Mouse (Mus musculus) liver, embryonic 14.5 days (tissue): ENCODE measurements around the gene B3gntl1.

Experiments
- CTCF ChIP-seq: IDR thresholded peaks from 2 replicates; pipeline ENCODE4 v1.5.1; 2016; ENCODE audit warnings: antibody characterized with exemption, low read depth, control low read depth
- EP300 ChIP-seq: IDR thresholded peaks from 2 replicates; pipeline ENCODE4 v1.6.1; 2016; ENCODE audit warnings: antibody characterized with exemption, low read depth

DNA sequence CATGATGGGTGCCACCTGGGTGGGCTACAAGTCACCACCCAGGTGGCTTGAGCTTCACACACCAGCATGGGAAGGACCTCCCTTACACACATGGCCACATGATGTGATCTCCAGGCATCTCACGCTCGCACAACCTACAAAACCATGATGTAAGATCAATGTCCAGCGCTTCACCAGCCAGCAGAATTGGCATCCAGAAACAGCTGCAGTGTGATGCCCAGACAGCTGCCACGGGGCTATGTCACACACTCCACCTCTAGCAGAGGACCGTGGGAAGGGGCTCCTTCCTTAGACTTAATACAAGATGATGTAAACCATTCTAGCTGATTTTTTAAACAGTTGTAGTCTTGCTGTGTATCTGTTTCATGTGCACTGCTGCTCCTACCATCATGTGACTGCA is 45.4 kb downstream of the B3gntl1 start:
- TF ChIP-seq CTCF (no peak), EP300 (no peak)
